Mouse (Mus musculus) intestine, embryonic 16.5 days (tissue): ENCODE measurements around the gene Cfap54. TPM values are rescaled to one million over a fixed set of nuclear protein-coding genes. Genes with fewer than 3 reads are reported as not detected.

Experiments used
- ATAC-seq: fragments of 200-750 bp; cut with Nextera tagmentation; 2 replicates; pipeline ENCODE4 v1.8.0; 2017; ENCODE audit warnings: moderate TSS enrichment, moderate library complexity
- H3K27ac ChIP-seq: fragments of 300-500 bp; sonication (generic); 2 replicates; pipeline ENCODE4 v1.5.1; 2014; ENCODE audit warnings: mild to moderate bottlenecking, low read length
- H3K27me3 ChIP-seq: fragments of 300-500 bp; sonication (generic); replicated peaks from 2 replicates; pipeline ENCODE4 v1.6.1; 2014; ENCODE audit warnings: low read length, control low read depth, mixed read lengths; ENCODE audit not compliant: control insufficient read depth, insufficient read depth
- H3K36me3 ChIP-seq: fragments of 300-500 bp; sonication (generic); 2 replicates; pipeline ENCODE4 v1.6.1; 2014; ENCODE audit warnings: low read length, control low read depth; ENCODE audit not compliant: control insufficient read depth, insufficient read depth
- H3K4me1 ChIP-seq: fragments of 300-500 bp; sonication (generic); 2 replicates; pipeline ENCODE4 v1.6.1; 2014; ENCODE audit warnings: low read length, control low read depth, mixed read lengths; ENCODE audit not compliant: control insufficient read depth, insufficient read depth
- H3K4me2 ChIP-seq: fragments of 300-500 bp; sonication (generic); 2 replicates; pipeline ENCODE4 v1.6.1; 2014; ENCODE audit warnings: low read depth, low read length, control low read depth
- H3K4me3 ChIP-seq: fragments of 300-500 bp; sonication (generic); 2 replicates; pipeline ENCODE4 v1.5.1; 2014; ENCODE audit warnings: mild to moderate bottlenecking, low read length
- H3K9ac ChIP-seq: fragments of 300-500 bp; sonication (generic); 2 replicates; pipeline ENCODE4 v1.6.1; 2014; ENCODE audit warnings: low read depth, low read length
- H3K9me3 ChIP-seq: fragments of 300-500 bp; sonication (generic); 2 replicates; pipeline ENCODE4 v1.6.1; 2016; ENCODE audit warnings: low read length, control low read depth; ENCODE audit not compliant: control insufficient read depth
- WGBS: fragments of 180-500 bp; shearing (Covaris S2); extraction: QIAGEN DNeasy Blood & Tissue Kit; methylation state at CpG from one replicate; pipeline ENCODE4 v1.1.7; 2014; 5-methylcytosine and 5-hydroxymethylcytosine counted together
- polyA plus RNA-seq: library from polyadenylated mRNA; unstranded; fragments of >200 nt; fragmentation: Nextera tagmentation; extraction: Ambion mirVana; gene quantifications from 2 replicates; pipeline ENCODE4 v1.2.1, GENCODE M21; 2015

Gene Cfap54
- polyA plus RNA-seq, 1 experiment from 2014 or later, result 0.09 TPM

- ATAC-seq, result no peak
- Histone ChIP-seq H3K4me2 (no peak overlapping the region), H3K9me3 (no peaks in the 10 kb centered on the region), H3K36me3 (no peaks in the 10 kb centered on the region), H3K27me3 (0 out of 2 replicates have a peak, but pooled peaks cover 2% of the 10 kb centered on the region), H3K4me1 (no peaks in the 10 kb centered on the region), H3K9ac (no peak overlapping the region), H3K27ac (no peak overlapping the region), H3K4me3 (no peak overlapping the region)
- WGBS, result 54% methylated on average over 3 of the region's 3 CpGs
Measured at GRCm38 (mm10) chr10:93050571-93050970, 30.8 kb downstream of the Cfap54 start.

- ATAC-seq, result no peak
- WGBS, result 88% methylated on average over 10 of the region's 10 CpGs
- H3K9ac ChIP-seq, result no peak overlapping the region
Measured at GRCm38 (mm10) chr10:93043195-93043594, 38.2 kb downstream of the Cfap54 start.

GRCm38 (mm10) chr10:93041850-93042249 is 39.6 kb downstream of the Cfap54 start:
- no peaks in the 10 kb centered on the region for H3K9me3 ChIP-seq
- H3K27me3 ChIP-seq, result 0 out of 2 replicates have a peak, but pooled peaks cover 2% of the 10 kb centered on the region
- H3K9ac ChIP-seq, result no peak overlapping the region
- H3K4me1 ChIP-seq, result no peaks in the 10 kb centered on the region
- H3K4me2 ChIP-seq, result no peak overlapping the region
- no peak for ATAC-seq
- no peak overlapping the region for H3K27ac ChIP-seq
- WGBS, result 89% methylated on average over 3 of the region's 3 CpGs
- H3K36me3 ChIP-seq, result no peaks in the 10 kb centered on the region
- no peak overlapping the region for H3K4me3 ChIP-seq

More at GRCm38 (mm10) chr10:93043195-93043594, 38.2 kb downstream of the Cfap54 start:
- no peak overlapping the region for H3K27ac ChIP-seq
- no peaks in the 10 kb centered on the region for H3K9me3 ChIP-seq
- 0 out of 2 replicates have a peak, but pooled peaks cover 2% of the 10 kb centered on the region for H3K27me3 ChIP-seq
- H3K4me2 ChIP-seq, result no peak overlapping the region
- no peaks in the 10 kb centered on the region for H3K4me1 ChIP-seq
- H3K4me3 ChIP-seq, result no peak overlapping the region
- H3K36me3 ChIP-seq, result no peaks in the 10 kb centered on the region

GRCm38 (mm10) chr10:93041392-93041791 is 40.0 kb downstream of the Cfap54 start:
- WGBS, result 74% methylated on average over 4 of the region's 4 CpGs
- Histone ChIP-seq H3K4me1 (no peaks in the 10 kb centered on the region), H3K4me3 (no peak overlapping the region), H3K36me3 (no peaks in the 10 kb centered on the region), H3K4me2 (no peak overlapping the region), H3K27ac (no peak overlapping the region), H3K9ac (no peak overlapping the region), H3K9me3 (no peaks in the 10 kb centered on the region), H3K27me3 (0 out of 2 replicates have a peak, but pooled peaks cover 2% of the 10 kb centered on the region)
- no peak for ATAC-seq

GRCm38 (mm10) chr10:93036532-93036931 is 44.9 kb downstream of the Cfap54 start:
- WGBS, result 80% methylated on average over 3 of the region's 3 CpGs

GRCm38 (mm10) chr10:93035489-93035888 is 45.9 kb downstream of the Cfap54 start:
- Histone ChIP-seq H3K4me3 (no peak overlapping the region), H3K27ac (no peak overlapping the region), H3K4me1 (no peaks in the 10 kb centered on the region), H3K36me3 (no peaks in the 10 kb centered on the region), H3K4me2 (no peak overlapping the region), H3K27me3 (no peaks in the 10 kb centered on the region), H3K9ac (no peak overlapping the region), H3K9me3 (no peaks in the 10 kb centered on the region)
- 74% methylated on average over 10 of the region's 10 CpGs for WGBS
- ATAC-seq, result no peak

More at GRCm38 (mm10) chr10:93036532-93036931, 44.9 kb downstream of the Cfap54 start:
- Histone ChIP-seq H3K27ac (no peak overlapping the region), H3K36me3 (no peaks in the 10 kb centered on the region), H3K9me3 (no peaks in the 10 kb centered on the region), H3K9ac (no peak overlapping the region), H3K4me3 (no peak overlapping the region), H3K4me2 (no peak overlapping the region), H3K27me3 (no peaks in the 10 kb centered on the region), H3K4me1 (no peaks in the 10 kb centered on the region)
- ATAC-seq, result no peak

- Histone ChIP-seq H3K4me1 (no peaks in the 10 kb centered on the region), H3K36me3 (no peaks in the 10 kb centered on the region)
- no peak for ATAC-seq
Measured at GRCm38 (mm10) chr10:93023295-93023694, 58.1 kb downstream of the Cfap54 start.

GRCm38 (mm10) chr10:93014059-93014795 is 67.2 kb downstream of the Cfap54 start:
- H3K27ac ChIP-seq, result no peak overlapping the region
- no peak overlapping the region for H3K4me2 ChIP-seq
- WGBS, result 47% methylated on average over 8 of the region's 8 CpGs
- no peak overlapping the region for H3K4me3 ChIP-seq
- no peaks in the 10 kb centered on the region for H3K4me1 ChIP-seq
- H3K9ac ChIP-seq, result no peak overlapping the region
- H3K27me3 ChIP-seq, result no peaks in the 10 kb centered on the region
- no peak for ATAC-seq
- no peaks in the 10 kb centered on the region for H3K36me3 ChIP-seq
- no peaks in the 10 kb centered on the region for H3K9me3 ChIP-seq

More at GRCm38 (mm10) chr10:93023295-93023694, 58.1 kb downstream of the Cfap54 start:
- H3K9me3 ChIP-seq, result no peaks in the 10 kb centered on the region
- no peak overlapping the region for H3K9ac ChIP-seq
- H3K4me3 ChIP-seq, result no peak overlapping the region
- 81% methylated on average over 8 of the region's 8 CpGs for WGBS
- H3K4me2 ChIP-seq, result no peak overlapping the region
- no peak overlapping the region for H3K27ac ChIP-seq
- no peaks in the 10 kb centered on the region for H3K27me3 ChIP-seq

- no peaks in the 10 kb centered on the region for H3K4me1 ChIP-seq
- no peak overlapping the region for H3K9ac ChIP-seq
- H3K4me3 ChIP-seq, result no peak overlapping the region
- WGBS, result 89% methylated on average over 14 of the region's 14 CpGs
- no peaks in the 10 kb centered on the region for H3K9me3 ChIP-seq
- no peaks in the 10 kb centered on the region for H3K36me3 ChIP-seq
- no peak overlapping the region for H3K4me2 ChIP-seq
- H3K27me3 ChIP-seq, result no peaks in the 10 kb centered on the region
- ATAC-seq, result no peak
- H3K27ac ChIP-seq, result no peak overlapping the region
Measured at GRCm38 (mm10) chr10:93011085-93011484, 70.3 kb downstream of the Cfap54 start.
